In genomic region chrX:166478631-166479364, GRCm38 (mm10) we compare ENCODE assay signal across 8 mouse cellular contexts. TPM values are rescaled to one million over a fixed set of nuclear protein-coding genes. Genes with fewer than 3 reads are reported as not detected.
A peak's percentile ranks its signal among the peaks of the same experiment; 100 is the strongest.
DNase-seq lines count a peak whose midpoint lies in the region; ATAC-seq and TF ChIP-seq lines count a peak whose summit lies in the region.

No protein-coding gene starts in this region.

- intact Hi-C loops in heart, adult 2 months (cut with DNase I) = loop anchor here (1.0 to 5.0 kb wide), 2 partner anchors 32 to 36 kb away; partner anchors contain the start of genes Ofd1 and Trappc2

- H3K27me3 ChIP-seq in CH12.LX (replicated peaks) = no peaks in the 10 kb centered on the region
- H3K27me3 ChIP-seq in heart, adult 2 months (ENCODE audit: control insufficient read depth, insufficient read depth, low read length) = no peaks in the 10 kb centered on the region
- no peaks in the 10 kb centered on the region for H3K27me3 ChIP-seq in kidney, adult 2 months (replicated peaks; ENCODE audit: control insufficient read depth, insufficient read depth, low read length)
- H3K27me3 ChIP-seq in lung, postnatal 0 days (replicated peaks; ENCODE audit: insufficient read depth, low read length) = no peaks in the 10 kb centered on the region
- no peaks in the 10 kb centered on the region for H3K27me3 ChIP-seq in stomach, embryonic 14.5 days (ENCODE audit: control insufficient read depth, insufficient read depth, low read length)

- in situ Hi-C loops in CH12.LX (cut with MboI; ENCODE audit: low pct_ligation_motif_present, low pct_unique_long_range_greater_than_20kb, low sequenced_read_pairs) = no loop called here

- H3K79me2 ChIP-seq in CH12.LX (replicated peaks; ENCODE audit: control insufficient read depth, extremely low read depth, insufficient read depth, poor library complexity, severe bottlenecking) = peaks cover 42% of the 10 kb centered on the region
- no peaks in the 10 kb centered on the region; the same call in 1 of the 2 replicates for H3K79me2 ChIP-seq in heart, adult 2 months (replicated peaks; ENCODE audit: control insufficient read depth, insufficient read depth, low read length)

- no peaks in the 10 kb centered on the region for H3K9me3 ChIP-seq in CH12.LX (replicated peaks; ENCODE audit: low read length)
- no peaks in the 10 kb centered on the region for H3K9me3 ChIP-seq in lung, postnatal 0 days (ENCODE audit: low read length)
- H3K9me3 ChIP-seq in stomach, embryonic 14.5 days (ENCODE audit: control insufficient read depth, low read depth, low read length) = no peaks in the 10 kb centered on the region

- peak overlapping the region; percentile 78 for H3K9ac ChIP-seq in CH12.LX (ENCODE audit: insufficient read depth, low read depth)
- peak overlapping the region; percentile 99 for H3K9ac ChIP-seq in heart, adult 2 months (ENCODE audit: low read depth, low read length)
- H3K9ac ChIP-seq in lung, postnatal 0 days (replicated peaks; ENCODE audit: low read depth) = peak overlapping the region; percentile 51
- peak overlapping the region; percentile 57 for H3K9ac ChIP-seq in stomach, embryonic 14.5 days (replicated peaks; ENCODE audit: low read depth, low read length)

- peak overlapping the region; percentile 71 for H3K4me2 ChIP-seq in CH12.LX (ENCODE audit: insufficient read depth, low read depth, poor library complexity, severe bottlenecking)
- H3K4me2 ChIP-seq in lung, postnatal 0 days (replicated peaks; ENCODE audit: low read depth, low read length) = peak overlapping the region; percentile 55
- peak overlapping the region; percentile 52 for H3K4me2 ChIP-seq in stomach, embryonic 14.5 days (replicated peaks; ENCODE audit: low read depth, low read length)

- no peak for TF ChIP-seq POLR2A in CH12.LX (IDR thresholded peaks at IDR 0.05; ENCODE audit: low read depth, low read length)
- no peak for TF ChIP-seq POLR2A in heart, adult 2 months (IDR thresholded peaks at IDR 0.05; ENCODE audit: insufficient read depth, low read depth, low read length)
- TF ChIP-seq POLR2A in kidney, adult 2 months (IDR thresholded peaks at IDR 0.05; ENCODE audit: low read depth, low read length) = no peak

- peak; percentile 17 for ATAC-seq in lung, postnatal 0 days
- peak; percentile 15; the same call in 1 of the 2 replicates for ATAC-seq in stomach, embryonic 14.5 days (ENCODE audit: insufficient number of reproducible peaks, insufficient read depth, low FRiP score, low read depth)

- peak overlapping the region; percentile 89 for H3K27ac ChIP-seq in layer of hippocampus, adult 2 months
- H3K27ac ChIP-seq in CH12.LX (ENCODE audit: insufficient read depth, low read depth) = peak overlapping the region; percentile 29
- H3K27ac ChIP-seq in heart, adult 2 months = peak overlapping the region; percentile 75
- H3K27ac ChIP-seq in kidney, adult 2 months (ENCODE audit: insufficient read depth, low read depth, low read length) = peak overlapping the region; percentile 94
- H3K27ac ChIP-seq in lung, postnatal 0 days (ENCODE audit: low read length) = peak overlapping the region; percentile 86
- peak overlapping the region; percentile 78; the same call in 1 of the 2 replicates for H3K27ac ChIP-seq in stomach, embryonic 14.5 days (ENCODE audit: low read length)

- dilution Hi-C loops in CH12.LX (cut with MboI; ENCODE audit: extremely low pct_ligation_motif_present, extremely low pct_unique_long_range_greater_than_20kb, low sequenced_read_pairs) = no loop called here

- peaks cover 4 to 20% of the 10 kb centered on the region in 2 experiments; a peak in 1 of 4 replicates for H3K4me1 ChIP-seq in CH12.LX (ENCODE audit: control insufficient read depth in 1 of 2, insufficient read depth in 2 of 2)
- H3K4me1 ChIP-seq in heart, adult 2 months (ENCODE audit: control insufficient read depth, insufficient read depth, low read length) = no peaks in the 10 kb centered on the region
- H3K4me1 ChIP-seq in kidney, adult 2 months (ENCODE audit: control insufficient read depth, insufficient read depth, low read length) = peaks cover 17% of the 10 kb centered on the region; the same call in 1 of the 2 replicates
- H3K4me1 ChIP-seq in lung, postnatal 0 days (ENCODE audit: insufficient read depth, low read depth, low read length) = no peaks in the 10 kb centered on the region
- H3K4me1 ChIP-seq in stomach, embryonic 14.5 days (ENCODE audit: control insufficient read depth, insufficient read depth, low read length) = no peaks in the 10 kb centered on the region

- DNase-seq in layer of hippocampus, adult 2 months (ENCODE audit: low spot score in 2 of 2) = peak in 1 of 2 experiments; percentile 11
- DNase-seq in layer of hippocampus, adult 9-11 months = no peak
- peak; percentile 10 for DNase-seq in CH12.LX (ENCODE audit: extremely low read depth)
- peak; percentile 15 for DNase-seq in c-Kit-positive CD71-positive TER-119-negative erythroid progenitor cells, embryonic 14.5 days (ENCODE audit: low read depth)
- peak in 1 of 2 experiments; percentile 10 for DNase-seq in heart, adult 2 months
- peak; percentile 44 for DNase-seq in kidney, adult 2 months
- peak; percentile 56 for DNase-seq in lung, postnatal 0 days (ENCODE audit: low spot score)

- no peak for TF ChIP-seq CTCF in layer of hippocampus, adult 2 months (conservative IDR thresholded peaks at IDR 0.05)
- no peak for TF ChIP-seq CTCF in CH12.LX (conservative IDR thresholded peaks at IDR 0.05 in 1 of 2, IDR thresholded peaks at IDR 0.05 in 1 of 2; ENCODE audit: low read depth in 2 of 2, low read length in 2 of 2)
- TF ChIP-seq CTCF in heart, adult 2 months (IDR thresholded peaks at IDR 0.05) = no peak
- no peak for TF ChIP-seq CTCF in kidney, adult 2 months (conservative IDR thresholded peaks at IDR 0.05; ENCODE audit: insufficient read depth, insufficient read length, low read depth, low read length)
- no peak for TF ChIP-seq CTCF in lung, postnatal 0 days (IDR thresholded peaks at IDR 0.05)

- WGBS in heart, adult 2 months = 16% methylated on average over 28 of the region's 28 CpGs
- 1% methylated on average over 28 of the region's 28 CpGs for WGBS in kidney, adult 2 months
- 15% methylated on average over 28 of the region's 28 CpGs for whole genome bisulfite sequencing in lung, postnatal 0 days
- WGBS in stomach, embryonic 14.5 days = 21% methylated on average over 28 of the region's 28 CpGs

- no peak for TF ChIP-seq EP300 in CH12.LX (IDR thresholded peaks at IDR 0.05; ENCODE audit: low read length)
- no peak for TF ChIP-seq EP300 in heart, adult 2 months (IDR thresholded peaks at IDR 0.05; ENCODE audit: insufficient read depth, low read depth, low read length)
- TF ChIP-seq EP300 in lung, postnatal 0 days (IDR thresholded peaks at IDR 0.05) = no peak

- peak overlapping the region; percentile 67 for H3K4me3 ChIP-seq in layer of hippocampus, adult 2 months
- peak overlapping the region; percentile 64 to 89 (median 81) for H3K4me3 ChIP-seq in CH12.LX (replicated peaks in 1 of 3; ENCODE audit: low read depth in 2 of 3, low read length in 2 of 3, poor library complexity in 1 of 3)
- H3K4me3 ChIP-seq in heart, adult 2 months = peak overlapping the region; percentile 61
- H3K4me3 ChIP-seq in kidney, adult 2 months (ENCODE audit: insufficient read depth, low read depth, low read length) = peak overlapping the region; percentile 97
- H3K4me3 ChIP-seq in lung, postnatal 0 days (ENCODE audit: low read depth, low read length) = peak overlapping the region; percentile 59
- H3K4me3 ChIP-seq in stomach, embryonic 14.5 days (ENCODE audit: low read depth, low read length) = peak overlapping the region; percentile 56

- no peak for TF ChIP-seq RAD21 in CH12.LX (IDR thresholded peaks at IDR 0.05; ENCODE audit: low read depth, low read length)

- peaks cover 0 to 24% of the 10 kb centered on the region in 2 experiments for H3K36me3 ChIP-seq in CH12.LX (replicated peaks in 1 of 2; ENCODE audit: control insufficient read depth in 1 of 2, insufficient read depth in 1 of 2, low read length in 1 of 2)
- peaks cover 9% of the 10 kb centered on the region for H3K36me3 ChIP-seq in heart, adult 2 months (ENCODE audit: control insufficient read depth, insufficient read depth, low read length)
- H3K36me3 ChIP-seq in kidney, adult 2 months (ENCODE audit: control insufficient read depth, insufficient read depth, low read length) = no peaks in the 10 kb centered on the region; the same call in 1 of the 2 replicates
- no peaks in the 10 kb centered on the region for H3K36me3 ChIP-seq in lung, postnatal 0 days (ENCODE audit: insufficient read depth, low read length)
- no peaks in the 10 kb centered on the region; the same call in 1 of the 2 replicates for H3K36me3 ChIP-seq in stomach, embryonic 14.5 days (ENCODE audit: control insufficient read depth, insufficient read depth, low read length)

RNA-seq across cellular contexts. Expression of gene Rab9, which starts 0.9 kb away (rescaled TPM):
- total RNA-seq in layer of hippocampus, adult 2 months (2021) = 10 to 100 TPM; 38.1 to 39.2 TPM
- 21.5 and 26.5 TPM in 2 replicates for total RNA-seq in CH12.LX (2012; rRNA removed)
- 58.3 and 60.9 TPM in 2 replicates for total RNA-seq in CH12.LX (2014; rRNA removed)
- 35.1 and 36.2 TPM in 2 replicates for polyA plus RNA-seq in CH12.LX (2012; ENCODE audit: insufficient read length, low read depth)
- 10 to 100 TPM; 21.9 to 25.8 TPM for total RNA-seq in heart, adult 2 months (2021)
- 8.3 and 13.7 TPM in 2 replicates for polyA plus RNA-seq in heart, adult 2 months (2012; rRNA removed)
- polyA plus RNA-seq in kidney, adult 2 months (2012; rRNA removed) = 10.3 and 14.6 TPM in 2 replicates
- 74.2 and 88.3 TPM in 2 replicates for polyA plus RNA-seq in lung, postnatal 0 days (2015; fragmentation: Nextera tagmentation; extraction: Ambion mirVana)
- polyA plus RNA-seq in stomach, embryonic 14.5 days (2014; fragmentation: Nextera tagmentation; extraction: Ambion mirVana) = 64.8 and 65.3 TPM in 2 replicates

RNA-seq across cellular contexts. Expression of gene Ofd1, which starts 38.3 kb away (rescaled TPM):
- 1 to 10 TPM; 5.1 to 6.3 TPM for total RNA-seq in layer of hippocampus, adult 2 months (2021)
- total RNA-seq in CH12.LX (2012; rRNA removed) = 7.8 and 8.4 TPM in 2 replicates
- 13.3 and 15.7 TPM in 2 replicates for total RNA-seq in CH12.LX (2014; rRNA removed)
- polyA plus RNA-seq in CH12.LX (2012; ENCODE audit: insufficient read length, low read depth) = 12.4 and 13.5 TPM in 2 replicates
- 1 to 10 TPM; 3.9 to 4.3 TPM for total RNA-seq in heart, adult 2 months (2021)
- polyA plus RNA-seq in heart, adult 2 months (2012; rRNA removed) = 0.94 and 1.6 TPM in 2 replicates
- polyA plus RNA-seq in kidney, adult 2 months (2012; rRNA removed) = 1.3 and 1.4 TPM in 2 replicates
- 6.1 and 6.6 TPM in 2 replicates for polyA plus RNA-seq in lung, postnatal 0 days (2015; fragmentation: Nextera tagmentation; extraction: Ambion mirVana)
- polyA plus RNA-seq in stomach, embryonic 14.5 days (2014; fragmentation: Nextera tagmentation; extraction: Ambion mirVana) = 9.0 and 9.2 TPM in 2 replicates

RNA-seq across cellular contexts. Expression of gene Trappc2, which starts 38.4 kb away (rescaled TPM):
- total RNA-seq in layer of hippocampus, adult 2 months (2021) = 10 to 100 TPM; 49.0 to 59.3 TPM
- 3.0 and 4.2 TPM in 2 replicates for total RNA-seq in CH12.LX (2012; rRNA removed)
- total RNA-seq in CH12.LX (2014; rRNA removed) = 12.0 and 14.7 TPM in 2 replicates
- polyA plus RNA-seq in CH12.LX (2012; ENCODE audit: insufficient read length, low read depth) = 5.1 and 5.4 TPM in 2 replicates
- total RNA-seq in heart, adult 2 months (2021) = 10 to 100 TPM; 12.0 to 17.1 TPM
- 6.5 and 12.4 TPM in 2 replicates for polyA plus RNA-seq in heart, adult 2 months (2012; rRNA removed)
- 4.0 and 5.8 TPM in 2 replicates for polyA plus RNA-seq in kidney, adult 2 months (2012; rRNA removed)
- 41.3 and 47.3 TPM in 2 replicates for polyA plus RNA-seq in lung, postnatal 0 days (2015; fragmentation: Nextera tagmentation; extraction: Ambion mirVana)
- 27.0 and 28.1 TPM in 2 replicates for polyA plus RNA-seq in stomach, embryonic 14.5 days (2014; fragmentation: Nextera tagmentation; extraction: Ambion mirVana)

RNA-seq across cellular contexts. Expression of gene Tceanc, which starts 39.6 kb away (rescaled TPM):
- total RNA-seq in layer of hippocampus, adult 2 months (2021) = 1 to 10 TPM; 1.6 to 1.7 TPM
- total RNA-seq in CH12.LX (2012; rRNA removed) = 2.1 and 3.2 TPM in 2 replicates
- 5.9 and 7.0 TPM in 2 replicates for total RNA-seq in CH12.LX (2014; rRNA removed)
- polyA plus RNA-seq in CH12.LX (2012; ENCODE audit: insufficient read length, low read depth) = 1.2 and 1.5 TPM in 2 replicates
- total RNA-seq in heart, adult 2 months (2021) = 1 to 10 TPM; 1.8 to 2.2 TPM
- polyA plus RNA-seq in heart, adult 2 months (2012; rRNA removed) = 0.70 and 0.91 TPM in 2 replicates
- polyA plus RNA-seq in kidney, adult 2 months (2012; rRNA removed) = 0.88 and 1.0 TPM in 2 replicates
- polyA plus RNA-seq in lung, postnatal 0 days (2015; fragmentation: Nextera tagmentation; extraction: Ambion mirVana) = 10.1 and 11.5 TPM in 2 replicates
- polyA plus RNA-seq in stomach, embryonic 14.5 days (2014; fragmentation: Nextera tagmentation; extraction: Ambion mirVana) = 5.9 and 7.1 TPM in 2 replicates

Comparison
In these comparisons a context has a peak if more than half of its experiments do, and no peak if none do; other contexts are left out.
1. H3K27ac ChIP-seq: peak in every context shown above with its lines; median percentile 94 in kidney, adult 2 months; 89 in layer of hippocampus, adult 2 months; 86 in lung, postnatal 0 days; 78 in stomach, embryonic 14.5 days; 75 in heart, adult 2 months; 29 in CH12.LX.